Mouse (Mus musculus): ENCODE results near the gene 4933400A11Rik. TPM values are rescaled to one million over a fixed set of nuclear protein-coding genes. Genes with fewer than 3 reads are reported as not detected.

The 4933400A11Rik gene
- not detected in 2 replicates for polyA plus RNA-seq (2012; ENCODE audit: low replicate concordance)

GRCm38 (mm10) chrX:169779535-169779934 lies at the start of gene 4933400A11Rik:
Gene 4933400A11Rik (minus strand): TSS chrX:169779635.

Other genes with a start within 250 kb of the 4933400A11Rik start
- 2.3 and 3.8 TPM in 2 replicates for gene Mid1, start 94.4 kb downstream of the 4933400A11Rik start, polyA plus RNA-seq (2012; ENCODE audit: low replicate concordance)
- 687 and 5,706 TPM in 2 replicates for gene Gm21887, start 230.0 kb upstream of the 4933400A11Rik start, polyA plus RNA-seq (2012; ENCODE audit: low replicate concordance)